In genomic region chr15:13141983-13142382, GRCm38 (mm10) we compare ENCODE assay signal across 22 mouse cellular contexts. TPM values are rescaled to one million over a fixed set of nuclear protein-coding genes. Genes with fewer than 3 reads are reported as not detected.
DNase-seq lines count a peak whose midpoint lies in the region; ATAC-seq and TF ChIP-seq lines count a peak whose summit lies in the region.
"Had no signal": no experiment of that assay in that cellular context is flagged by ENCODE, and none has a peak within 500 bp of the region (broad histone marks: within the 10 kb centered on the region; RNA-seq: fewer than 3 reads in every experiment).

No protein-coding gene starts in this region.

- in situ Hi-C loops in Patski (cut with MboI; ENCODE audit: low pct_unique_long_range_greater_than_20kb), result no loop called here

- no peak overlapping the region for H3K27ac ChIP-seq in lung, embryonic 14.5 days (ENCODE audit: low read depth)
- H3K27ac ChIP-seq: embryonic facial prominence, embryonic 13.5 days; forebrain, embryonic 13.5 days; heart, adult 2 months; heart, embryonic 15.5 days; hindbrain, embryonic 13.5 days; hindbrain, postnatal 0 days had no signal

- no peaks in the 10 kb centered on the region for H3K36me3 ChIP-seq in lung, embryonic 14.5 days (ENCODE audit: insufficient read depth)
- H3K36me3 ChIP-seq: heart, embryonic 15.5 days; hindbrain, embryonic 13.5 days had no signal

- no peaks in the 10 kb centered on the region for H3K9me3 ChIP-seq in lung, embryonic 14.5 days (ENCODE audit: low read depth, low read length)
- H3K9me3 ChIP-seq: embryonic facial prominence, embryonic 13.5 days; heart, embryonic 15.5 days had no signal

- no peaks in the 10 kb centered on the region for H3K4me1 ChIP-seq in lung, embryonic 14.5 days (ENCODE audit: insufficient read depth)
- H3K4me1 ChIP-seq: embryonic facial prominence, embryonic 13.5 days; heart, embryonic 15.5 days had no signal

- H3K9ac ChIP-seq in lung, embryonic 14.5 days, result no peak overlapping the region
- H3K9ac ChIP-seq: embryonic facial prominence, embryonic 13.5 days; forebrain, embryonic 13.5 days; heart, embryonic 15.5 days; hindbrain, embryonic 13.5 days had no signal

- no peak overlapping the region for H3K4me3 ChIP-seq in lung, embryonic 14.5 days (ENCODE audit: low read depth, low read length)
- H3K4me3 ChIP-seq: embryonic facial prominence, embryonic 13.5 days; forebrain, embryonic 13.5 days; heart, adult 2 months; heart, embryonic 15.5 days; hindbrain, embryonic 13.5 days had no signal

- CTCF ChIA-PET in Patski (lab: Charles Lee), result interaction anchor here (0.9 kb wide), 1 partner anchor 14 kb away, joined by 3 read pairs; no protein-coding TSS in a partner anchor

- peak; percentile 19 for DNase-seq in adrenal gland, adult 8-10 months
- no peak for DNase-seq in adrenal gland, postnatal 25 days
- DNase-seq in lung, embryonic 14.5 days, result peak; percentile 41
- DNase-seq in lung, postnatal 14 days, result no peak
- DNase-seq in Patski (ENCODE audit: low read depth, low spot score), result peak; percentile 80
- peak; percentile 37 to 40 for DNase-seq in adrenal gland, postnatal 36 days
- DNase-seq: cerebellum, adult 11-12 months; cerebellum, adult 9-10 months; cerebellum, postnatal 25 days; gastrocnemius, postnatal 14 days; heart, adult 2 months; heart, postnatal 14 days; kidney, adult 11 months had no signal

- no peak for ATAC-seq in lung, embryonic 14.5 days (ENCODE audit: insufficient read depth)
- ATAC-seq in Patski, result peak; percentile 92
- ATAC-seq in megakaryocyte, adult 5-6 weeks (ENCODE audit: poor library complexity, severe bottlenecking), result no peak
- ATAC-seq: forebrain, embryonic 13.5 days; hindbrain, postnatal 0 days had no signal

- TF ChIP-seq CTCF in lung, embryonic 14.5 days (IDR thresholded peaks at IDR 0.05; ENCODE audit: low read depth), result no peak
- TF ChIP-seq CTCF in Patski (IDR thresholded peaks at IDR 0.05), result no peak

- no peaks in the 10 kb centered on the region for H3K27me3 ChIP-seq in lung, embryonic 14.5 days (ENCODE audit: insufficient read depth, low read length)
- H3K27me3 ChIP-seq in Patski, result no peaks in the 10 kb centered on the region
- H3K27me3 ChIP-seq: CH12.LX; embryonic facial prominence, embryonic 13.5 days; forebrain, embryonic 13.5 days; heart, embryonic 15.5 days; hindbrain, embryonic 13.5 days had no signal

- 50% methylated on average over 4 of the region's 4 CpGs for WGBS in lung, embryonic 14.5 days

- POLR2A ChIA-PET in Patski (lab: Charles Lee), result interaction anchor here (0.6 kb wide), 1 partner anchor 8 kb away, joined by 3 read pairs; no protein-coding TSS in a partner anchor

- no peak overlapping the region for H3K4me2 ChIP-seq in lung, embryonic 14.5 days
- H3K4me2 ChIP-seq: embryonic facial prominence, embryonic 13.5 days; forebrain, embryonic 13.5 days; heart, embryonic 11.5 days; heart, embryonic 15.5 days; hindbrain, embryonic 13.5 days had no signal

RNA-seq across cellular contexts. Expression of gene Cdh6, which starts 31.5 kb away (rescaled TPM):
- total RNA-seq in adrenal gland, adult 8-10 months (2022), result 10 to 100 TPM; 15.5 to 20.4 (median 17.0) TPM
- total RNA-seq in adrenal gland, postnatal 25 days (2021), result 23.2 and 30.2 TPM in 2 replicates
- 2.4 and 2.6 TPM in 2 replicates for polyA plus RNA-seq in lung, embryonic 14.5 days (2014; fragmentation: Nextera tagmentation; extraction: Ambion mirVana)
- 106 TPM for polyA plus RNA-seq in Patski (2021)
- 10 to 100 TPM; 21.0 to 24.4 TPM for total RNA-seq in adrenal gland, postnatal 36 days (2021)
- total RNA-seq in megakaryocyte, adult 5-6 weeks (2015), result not detected in 2 replicates
- total RNA-seq in megakaryocyte, adult 5-6 weeks (2017), result not detected in 2 replicates
- total RNA-seq: hematopoietic stem cell, adult 5-6 weeks had no signal

Comparison
In these comparisons a context has a peak if more than half of its experiments do, and no peak if none do; other contexts are left out.
1. DNase-seq: peak in adrenal gland, adult 8-10 months (single experiment), lung, embryonic 14.5 days (single experiment), Patski (single experiment) and adrenal gland, postnatal 36 days (2 of 2); none in adrenal gland, postnatal 25 days (single experiment) and lung, postnatal 14 days (single experiment).
2. RNA of gene Cdh6, which starts 31.5 kb away (total RNA-seq): 21.0 to 24.4 TPM in adrenal gland, postnatal 36 days, 23.2 to 30.2 TPM in adrenal gland, postnatal 25 days and 15.5 to 20.4 TPM in adrenal gland, adult 8-10 months; not detected in megakaryocyte, adult 5-6 weeks; every median in the first group is over 10 times any median in the second.